Mouse (Mus musculus): ENCODE results near the gene G6pc3.

DNA sequence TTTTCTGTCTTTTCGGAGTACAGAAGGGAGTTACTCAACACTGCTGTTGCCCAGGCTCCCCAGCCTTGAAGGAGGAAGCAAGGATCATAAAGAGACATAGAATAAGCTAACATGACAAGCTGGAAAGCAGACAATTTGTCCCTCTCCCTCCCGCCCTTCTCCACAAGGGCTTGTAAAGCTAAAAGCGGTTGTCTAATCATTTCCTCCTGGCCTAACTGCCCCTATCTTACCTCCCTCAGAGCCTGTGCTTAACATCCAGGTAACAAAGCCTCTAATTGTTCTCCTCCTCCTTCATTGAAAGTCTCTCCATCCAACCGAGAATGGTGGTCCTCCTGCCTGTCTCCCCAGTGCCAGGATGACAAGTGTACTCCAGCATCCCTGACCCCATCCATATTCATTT lies 1.4 kb downstream of the G6pc3 start:
- TF ChIP-seq CTCF (IDR thresholded peaks at IDR 0.05; ENCODE audit: low read depth) (no peak), EP300 (IDR thresholded peaks at IDR 0.05; ENCODE audit: low read depth) (no peak)
